In the genomic region with DNA sequence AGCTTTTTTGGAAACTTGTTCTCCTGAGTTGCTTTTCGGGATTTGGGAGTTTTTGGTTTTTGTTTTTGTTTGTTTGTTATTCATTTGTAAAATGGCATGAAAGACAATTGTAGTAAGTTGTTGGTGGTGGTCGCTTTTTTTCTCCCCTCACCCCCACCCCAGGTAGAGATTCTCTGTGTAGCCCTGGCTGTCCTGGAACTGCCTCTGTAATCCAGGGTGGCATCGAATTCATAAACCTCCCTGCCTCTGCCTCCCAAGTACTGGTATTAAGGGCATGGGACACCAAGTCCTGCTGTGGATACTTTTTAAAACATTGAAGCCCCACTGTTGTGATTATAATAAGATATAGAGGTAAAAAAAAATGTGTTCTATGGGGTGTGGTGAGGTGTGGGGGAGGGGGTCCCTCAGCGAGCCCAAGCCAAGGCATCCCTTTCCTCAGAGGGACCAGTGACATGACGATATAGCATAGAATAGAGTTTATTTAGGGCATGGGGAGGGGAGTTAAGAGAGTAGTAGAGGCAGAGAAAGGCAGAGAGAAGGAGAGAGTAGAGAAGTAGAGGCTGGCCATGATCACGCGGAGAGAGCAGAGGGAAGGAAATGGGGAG, we compare ENCODE assay signal across 7 mouse cellular contexts. TPM values are rescaled to one million over a fixed set of nuclear protein-coding genes. Genes with fewer than 3 reads are reported as not detected.
A peak's percentile ranks its signal among the peaks of the same experiment; 100 is the strongest.
DNase-seq lines count a peak whose midpoint lies in the region; ATAC-seq and TF ChIP-seq lines count a peak whose summit lies in the region.

No protein-coding gene starts in this region.

- TF ChIP-seq CTCF in forebrain, postnatal 0 days (IDR thresholded peaks at IDR 0.05; ENCODE audit: low read depth): no peak

- TF ChIP-seq POLR2A in limb, embryonic 14.5 days (IDR thresholded peaks at IDR 0.05; ENCODE audit: borderline replicate concordance, extremely low read depth, insufficient read depth, insufficient read length): no peak

- DNase-seq in lung, postnatal 4 days: no peak
- DNase-seq in forebrain, postnatal 0 days: no peak
- no peak for DNase-seq in limb, embryonic 14.5 days (ENCODE audit: low spot score)
- DNase-seq in frontal cortex, postnatal 36 days (ENCODE audit: low spot score in 2 of 2): no peak
- no peak for DNase-seq in embryo, embryonic 11 days

- ATAC-seq in lung, embryonic 15.5 days (ENCODE audit: borderline replicate concordance, extremely low read depth, low FRiP score, low TSS enrichment): 0 out of 2 replicates have a peak, but pooled peaks have one; percentile 31
- no peak; the same call in 1 of the 2 replicates for ATAC-seq in forebrain, postnatal 0 days
- no peak for ATAC-seq in limb, embryonic 14.5 days (ENCODE audit: low FRiP score, low read depth)
- ATAC-seq in stomach, embryonic 14.5 days (ENCODE audit: insufficient number of reproducible peaks, insufficient read depth, low FRiP score, low read depth): peak; percentile 38; the same call in 1 of the 2 replicates

- peak overlapping the region; percentile 67 for H3K4me3 ChIP-seq in lung, embryonic 15.5 days
- peak overlapping the region; percentile 63 for H3K4me3 ChIP-seq in forebrain, postnatal 0 days (ENCODE audit: low read depth, low read length)
- peak overlapping the region; percentile 66 for H3K4me3 ChIP-seq in limb, embryonic 14.5 days (replicated peaks; ENCODE audit: low read length)
- H3K4me3 ChIP-seq in stomach, embryonic 14.5 days (ENCODE audit: low read depth, low read length): peak overlapping the region; percentile 65

- no peak overlapping the region for H3K9ac ChIP-seq in lung, embryonic 15.5 days
- no peak overlapping the region for H3K9ac ChIP-seq in forebrain, postnatal 0 days
- peak overlapping the region; percentile 91 for H3K9ac ChIP-seq in limb, embryonic 14.5 days (ENCODE audit: low read depth, low read length, severe bottlenecking)
- H3K9ac ChIP-seq in stomach, embryonic 14.5 days (replicated peaks; ENCODE audit: low read depth, low read length): no peak overlapping the region

- H3K27ac ChIP-seq in lung, embryonic 15.5 days: no peak overlapping the region
- H3K27ac ChIP-seq in forebrain, postnatal 0 days (ENCODE audit: low read depth, low read length): no peak overlapping the region
- no peak overlapping the region for H3K27ac ChIP-seq in limb, embryonic 14.5 days (replicated peaks; ENCODE audit: low read depth, low read length)
- H3K27ac ChIP-seq in stomach, embryonic 14.5 days (ENCODE audit: low read length): no peak overlapping the region

- H3K27me3 ChIP-seq in lung, embryonic 15.5 days: no peaks in the 10 kb centered on the region
- H3K27me3 ChIP-seq in forebrain, postnatal 0 days (ENCODE audit: insufficient read depth, low read length): no peaks in the 10 kb centered on the region
- H3K27me3 ChIP-seq in limb, embryonic 14.5 days (ENCODE audit: control insufficient read depth, insufficient read depth, low read length): no peaks in the 10 kb centered on the region
- no peaks in the 10 kb centered on the region for H3K27me3 ChIP-seq in stomach, embryonic 14.5 days (ENCODE audit: control insufficient read depth, insufficient read depth, low read length)

- no peaks in the 10 kb centered on the region for H3K4me1 ChIP-seq in lung, embryonic 15.5 days
- peaks cover 3% of the 10 kb centered on the region; the same call in 1 of the 2 replicates for H3K4me1 ChIP-seq in forebrain, postnatal 0 days (ENCODE audit: insufficient read depth)
- no peaks in the 10 kb centered on the region for H3K4me1 ChIP-seq in limb, embryonic 14.5 days (ENCODE audit: control insufficient read depth, insufficient read depth, low read length)
- H3K4me1 ChIP-seq in stomach, embryonic 14.5 days (ENCODE audit: control insufficient read depth, insufficient read depth, low read length): no peaks in the 10 kb centered on the region

- peaks cover 18% of the 10 kb centered on the region for H3K36me3 ChIP-seq in lung, embryonic 15.5 days
- H3K36me3 ChIP-seq in forebrain, postnatal 0 days (ENCODE audit: insufficient read depth): peaks cover 5% of the 10 kb centered on the region; the same call in 1 of the 2 replicates
- peaks cover 22% of the 10 kb centered on the region for H3K36me3 ChIP-seq in limb, embryonic 14.5 days (ENCODE audit: control insufficient read depth, insufficient read depth, low read length)
- H3K36me3 ChIP-seq in stomach, embryonic 14.5 days (ENCODE audit: control insufficient read depth, insufficient read depth, low read length): peaks cover 16% of the 10 kb centered on the region

- WGBS in lung, embryonic 15.5 days: 57% methylated on average over 7 of the region's 7 CpGs
- 59% methylated on average over 7 of the region's 7 CpGs for WGBS in forebrain, postnatal 0 days
- WGBS in limb, embryonic 14.5 days: 59% methylated on average over 7 of the region's 7 CpGs
- WGBS in stomach, embryonic 14.5 days: 64% methylated on average over 7 of the region's 7 CpGs

- H3K9me3 ChIP-seq in lung, embryonic 15.5 days: no peaks in the 10 kb centered on the region
- H3K9me3 ChIP-seq in forebrain, postnatal 0 days (ENCODE audit: low read length): no peaks in the 10 kb centered on the region
- no peaks in the 10 kb centered on the region for H3K9me3 ChIP-seq in limb, embryonic 14.5 days (ENCODE audit: control insufficient read depth, low read length)
- H3K9me3 ChIP-seq in stomach, embryonic 14.5 days (ENCODE audit: control insufficient read depth, low read depth, low read length): no peaks in the 10 kb centered on the region

- H3K4me2 ChIP-seq in lung, embryonic 15.5 days: peak overlapping the region; percentile 70
- peak overlapping the region; percentile 67 for H3K4me2 ChIP-seq in forebrain, postnatal 0 days (ENCODE audit: low read depth)
- peak overlapping the region; percentile 60 for H3K4me2 ChIP-seq in limb, embryonic 14.5 days (replicated peaks; ENCODE audit: low read depth, low read length, severe bottlenecking)
- H3K4me2 ChIP-seq in stomach, embryonic 14.5 days (replicated peaks; ENCODE audit: low read depth, low read length): peak overlapping the region; percentile 74

RNA-seq across cellular contexts. Expression of a gene that starts 2.9 kb away (rescaled TPM):
- 10.5 and 12.4 TPM in 2 replicates for polyA plus RNA-seq in lung, embryonic 15.5 days (2015; fragmentation: Nextera tagmentation; extraction: Ambion mirVana)
- 7.3 and 8.4 TPM in 2 replicates for total RNA-seq in forebrain, postnatal 0 days (2014; rRNA removed)
- 1.6 and 2.4 TPM in 2 replicates for polyA plus RNA-seq in forebrain, postnatal 0 days (2015; fragmentation: Nextera tagmentation; extraction: Ambion mirVana)
- polyA plus RNA-seq in limb, embryonic 14.5 days (2012; rRNA removed): 6.1 and 7.0 TPM in 2 replicates
- 12.7 TPM in 2 replicates for polyA plus RNA-seq in limb, embryonic 14.5 days (2014; fragmentation: Nextera tagmentation; extraction: Ambion mirVana)
- 13.5 and 14.9 TPM in 2 replicates for polyA plus RNA-seq in stomach, embryonic 14.5 days (2014; fragmentation: Nextera tagmentation; extraction: Ambion mirVana)

RNA-seq across cellular contexts. Expression of a gene that starts 29.0 kb away (rescaled TPM):
- 5.1 and 6.5 TPM in 2 replicates for polyA plus RNA-seq in lung, embryonic 15.5 days (2015; fragmentation: Nextera tagmentation; extraction: Ambion mirVana)
- total RNA-seq in forebrain, postnatal 0 days (2014; rRNA removed): 5.4 and 7.4 TPM in 2 replicates
- polyA plus RNA-seq in forebrain, postnatal 0 days (2015; fragmentation: Nextera tagmentation; extraction: Ambion mirVana): 1.3 and 2.6 TPM in 2 replicates
- 4.4 and 4.7 TPM in 2 replicates for polyA plus RNA-seq in limb, embryonic 14.5 days (2012; rRNA removed)
- polyA plus RNA-seq in limb, embryonic 14.5 days (2014; fragmentation: Nextera tagmentation; extraction: Ambion mirVana): 3.7 and 5.5 TPM in 2 replicates
- polyA plus RNA-seq in stomach, embryonic 14.5 days (2014; fragmentation: Nextera tagmentation; extraction: Ambion mirVana): 6.3 and 6.4 TPM in 2 replicates

RNA-seq across cellular contexts. Expression of a gene that starts 33.5 kb away (rescaled TPM):
- polyA plus RNA-seq in lung, embryonic 15.5 days (2015; fragmentation: Nextera tagmentation; extraction: Ambion mirVana): 5.7 and 6.4 TPM in 2 replicates
- total RNA-seq in forebrain, postnatal 0 days (2014; rRNA removed): 5.2 and 8.4 TPM in 2 replicates
- 2.8 and 4.3 TPM in 2 replicates for polyA plus RNA-seq in forebrain, postnatal 0 days (2015; fragmentation: Nextera tagmentation; extraction: Ambion mirVana)
- 3.2 and 3.5 TPM in 2 replicates for polyA plus RNA-seq in limb, embryonic 14.5 days (2012; rRNA removed)
- polyA plus RNA-seq in limb, embryonic 14.5 days (2014; fragmentation: Nextera tagmentation; extraction: Ambion mirVana): 4.0 and 5.0 TPM in 2 replicates
- polyA plus RNA-seq in stomach, embryonic 14.5 days (2014; fragmentation: Nextera tagmentation; extraction: Ambion mirVana): 5.9 and 8.0 TPM in 2 replicates

RNA-seq across cellular contexts. Expression of a gene that starts 46.2 kb away (rescaled TPM):
- polyA plus RNA-seq in lung, embryonic 15.5 days (2015; fragmentation: Nextera tagmentation; extraction: Ambion mirVana): 3.8 and 3.9 TPM in 2 replicates
- total RNA-seq in forebrain, postnatal 0 days (2014; rRNA removed): 9.1 and 13.0 TPM in 2 replicates
- 1.9 and 3.1 TPM in 2 replicates for polyA plus RNA-seq in forebrain, postnatal 0 days (2015; fragmentation: Nextera tagmentation; extraction: Ambion mirVana)
- 3.1 and 4.1 TPM in 2 replicates for polyA plus RNA-seq in limb, embryonic 14.5 days (2012; rRNA removed)
- 4.8 and 6.1 TPM in 2 replicates for polyA plus RNA-seq in limb, embryonic 14.5 days (2014; fragmentation: Nextera tagmentation; extraction: Ambion mirVana)
- 4.5 and 4.7 TPM in 2 replicates for polyA plus RNA-seq in stomach, embryonic 14.5 days (2014; fragmentation: Nextera tagmentation; extraction: Ambion mirVana)

Comparison
In these comparisons a context has a peak if more than half of its experiments do, and no peak if none do; other contexts are left out.
1. ATAC-seq: peak in lung, embryonic 15.5 days (single experiment) and stomach, embryonic 14.5 days (single experiment); none in forebrain, postnatal 0 days (single experiment) and limb, embryonic 14.5 days (single experiment).
2. Peak in every context shown above with its lines, with median percentiles within 50 percentile points of each other: H3K4me2 ChIP-seq and H3K4me3 ChIP-seq.